Mouse (Mus musculus) lung, postnatal 0 days (tissue): ENCODE measurements at regions not wholly inside any gene's neighbourhood (a gene's known extent, or its start where the extent isn't known, plus 50 kb on each side); places are given as distances from the start of the nearest gene placed in this dataset.

Experiments
- ATAC-seq: fragments of 200-750 bp; cut with Nextera tagmentation; 2 replicates; pipeline ENCODE4 v1.8.0; 2017; ENCODE audit warnings: moderate library complexity
- DNase-seq: peaks from one replicate; pipeline ENCODE4 v3.0.0-alpha.2; 2016; ENCODE audit warnings: low spot score
- H3K27ac ChIP-seq: fragments of 300-500 bp; sonication (generic); 2 replicates; pipeline ENCODE4 v1.5.1; 2014; ENCODE audit warnings: antibody characterized with exemption, mild to moderate bottlenecking, low read length, mixed read lengths
- H3K27me3 ChIP-seq: fragments of 300-500 bp; sonication (generic); replicated peaks from 2 replicates; pipeline ENCODE4 v1.6.1; 2014; ENCODE audit warnings: low read length, mixed read lengths; ENCODE audit not compliant: insufficient read depth
- H3K36me3 ChIP-seq: fragments of 300-500 bp; sonication (generic); 2 replicates; pipeline ENCODE4 v1.6.1; 2014; ENCODE audit warnings: low read length, mixed read lengths; ENCODE audit not compliant: insufficient read depth
- H3K4me1 ChIP-seq: fragments of 300-500 bp; sonication (generic); 2 replicates; pipeline ENCODE4 v1.6.1; 2014; ENCODE audit warnings: antibody characterized with exemption, low read depth, low read length, mixed read lengths; ENCODE audit not compliant: insufficient read depth
- H3K4me2 ChIP-seq: fragments of 300-500 bp; sonication (generic); replicated peaks from 2 replicates; pipeline ENCODE4 v1.6.1; 2014; ENCODE audit warnings: low read depth, mild to moderate bottlenecking, low read length, moderate library complexity, mixed read lengths
- H3K4me3 ChIP-seq: fragments of 300-500 bp; sonication (generic); 2 replicates; pipeline ENCODE4 v1.5.1; 2014; ENCODE audit warnings: low read depth, low read length
- H3K9ac ChIP-seq: fragments of 300-500 bp; sonication (generic); replicated peaks from 2 replicates; pipeline ENCODE4 v1.6.1; 2014; ENCODE audit warnings: low read depth, mild to moderate bottlenecking
- H3K9me3 ChIP-seq: fragments of 300-500 bp; sonication (generic); 2 replicates; pipeline ENCODE4 v1.6.1; 2016; ENCODE audit warnings: low read length, mixed read lengths
- CTCF ChIP-seq: IDR thresholded peaks from 2 replicates; pipeline ENCODE4 v1.5.1; 2016; ENCODE audit warnings: antibody characterized with exemption, mild to moderate bottlenecking
- EP300 ChIP-seq: IDR thresholded peaks from 2 replicates; pipeline ENCODE4 v1.6.1; 2016; ENCODE audit warnings: antibody characterized with exemption, mild to moderate bottlenecking, control low read depth
- WGBS: fragments of 180-500 bp; shearing (Covaris S2); extraction: QIAGEN DNeasy Blood & Tissue Kit; methylation state at CpG from one replicate; pipeline ENCODE4 v1.1.7; 2014; 5-methylcytosine and 5-hydroxymethylcytosine counted together

DNA sequence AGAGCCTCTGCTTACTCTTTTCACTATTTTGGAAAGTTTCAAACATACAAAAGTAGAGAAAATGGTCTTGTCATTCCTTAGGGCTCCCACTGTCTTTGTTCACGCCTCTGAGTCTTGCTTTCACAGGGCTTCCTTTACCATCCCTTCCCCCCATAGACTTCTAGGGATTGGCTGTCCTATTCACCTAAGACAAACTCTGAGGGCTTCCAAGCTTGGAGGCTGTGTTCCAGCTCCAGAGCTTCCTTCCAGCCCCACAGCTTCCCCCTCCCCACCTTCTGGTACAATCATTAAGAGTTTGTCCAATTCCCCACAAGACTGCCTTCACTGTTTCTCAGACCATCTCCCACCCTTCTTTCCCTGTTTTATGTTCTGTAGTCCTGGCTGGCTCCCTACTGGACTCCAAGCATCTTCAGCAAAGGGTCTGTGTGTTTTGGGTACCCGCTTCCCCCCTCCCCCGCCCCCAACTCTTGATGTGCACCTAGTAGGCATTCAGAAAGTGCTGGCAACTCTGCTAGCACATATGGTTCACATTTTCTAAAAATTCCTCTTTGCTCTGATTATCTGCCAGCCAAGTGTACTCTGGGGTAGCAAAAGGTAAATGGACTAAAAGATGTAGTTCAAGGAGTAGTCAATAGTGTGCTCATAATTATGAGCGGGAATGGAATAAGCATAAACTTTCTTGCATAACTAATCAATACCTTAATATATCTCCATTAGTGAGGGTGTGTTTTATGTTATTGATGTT, 344.0 kb downstream of the Slc4a3 start:
- H3K9ac ChIP-seq: no peak overlapping the region
- no peak overlapping the region for H3K27ac ChIP-seq
- WGBS: 88% methylated on average over 4 of the region's 4 CpGs
- H3K4me1 ChIP-seq: no peaks in the 10 kb centered on the region
- TF ChIP-seq EP300 (no peak), CTCF (no peak)
- H3K36me3 ChIP-seq: no peaks in the 10 kb centered on the region
- no peak for ATAC-seq
- H3K27me3 ChIP-seq: no peaks in the 10 kb centered on the region
- H3K9me3 ChIP-seq: no peaks in the 10 kb centered on the region
- DNase-seq: no peak
- H3K4me3 ChIP-seq: no peak overlapping the region
- H3K4me2 ChIP-seq: no peak overlapping the region

DNA sequence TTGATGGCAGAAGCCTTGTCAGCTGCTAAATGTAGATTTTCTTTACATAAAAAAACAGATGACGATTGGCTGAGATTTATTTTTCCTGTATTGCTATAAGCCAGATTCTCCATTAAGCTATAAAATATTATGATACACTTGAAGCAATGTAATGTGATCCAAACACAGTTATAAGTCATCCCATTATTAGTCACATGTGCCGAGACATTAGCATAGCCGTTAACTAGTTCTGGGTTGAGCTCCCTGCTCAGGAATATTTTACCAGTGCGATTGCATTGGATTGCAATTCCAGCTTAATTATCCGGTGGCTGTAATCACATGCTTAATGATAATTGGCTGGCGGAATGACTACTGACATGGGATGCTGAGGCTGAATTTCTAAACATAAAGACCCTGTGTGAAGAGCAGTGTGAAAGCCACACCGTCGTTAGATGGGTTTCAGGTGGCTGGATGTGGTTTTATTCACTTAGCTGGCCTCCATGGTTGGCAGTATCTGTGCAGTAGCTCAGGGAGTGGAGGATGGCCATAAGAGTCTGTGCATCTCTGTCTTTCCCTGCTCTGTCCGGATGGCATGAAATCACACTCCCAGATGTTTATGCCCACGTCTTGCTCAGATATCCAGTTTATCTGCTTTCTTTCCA, 344.7 kb downstream of the Slc4a3 start:
- Histone ChIP-seq H3K4me1 (no peaks in the 10 kb centered on the region), H3K27ac (no peak overlapping the region), H3K4me2 (no peak overlapping the region), H3K4me3 (no peak overlapping the region), H3K36me3 (no peaks in the 10 kb centered on the region), H3K9me3 (no peaks in the 10 kb centered on the region), H3K9ac (no peak overlapping the region), H3K27me3 (no peaks in the 10 kb centered on the region)
- TF ChIP-seq CTCF: no peak
- no peak for TF ChIP-seq EP300
- ATAC-seq: no peak
- WGBS: 88% methylated on average over 10 of the region's 10 CpGs
- DNase-seq: no peak

DNA sequence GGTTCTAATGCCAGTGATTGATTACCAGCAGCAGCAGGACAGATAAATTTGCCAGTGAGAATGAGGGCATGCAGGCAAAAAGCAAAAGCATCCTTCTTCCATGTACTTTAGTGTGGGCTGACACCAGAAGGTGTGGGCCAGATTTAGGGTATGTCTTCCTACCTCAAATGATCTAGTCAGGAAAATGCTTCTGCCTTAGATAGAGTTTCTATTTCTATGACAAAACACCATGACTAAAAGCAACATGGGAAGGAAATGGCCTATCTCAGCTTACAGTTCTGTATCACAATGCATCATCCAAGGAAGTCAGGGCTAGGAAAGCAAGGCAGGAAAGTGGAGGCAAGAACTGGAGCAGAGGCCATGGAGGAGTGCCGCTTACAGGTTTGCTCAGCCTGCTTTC, 349.5 kb downstream of the Slc4a3 start:
- Histone ChIP-seq H3K9ac (no peak overlapping the region), H3K36me3 (no peaks in the 10 kb centered on the region), H3K4me1 (no peaks in the 10 kb centered on the region), H3K4me3 (no peak overlapping the region), H3K4me2 (no peak overlapping the region), H3K9me3 (no peaks in the 10 kb centered on the region), H3K27me3 (no peaks in the 10 kb centered on the region), H3K27ac (no peak overlapping the region)
- TF ChIP-seq CTCF: no peak
- TF ChIP-seq EP300: no peak
- DNase-seq (no peak), ATAC-seq (no peak)
- 83% methylated on average over 1 of the region's 1 CpGs for WGBS

DNA sequence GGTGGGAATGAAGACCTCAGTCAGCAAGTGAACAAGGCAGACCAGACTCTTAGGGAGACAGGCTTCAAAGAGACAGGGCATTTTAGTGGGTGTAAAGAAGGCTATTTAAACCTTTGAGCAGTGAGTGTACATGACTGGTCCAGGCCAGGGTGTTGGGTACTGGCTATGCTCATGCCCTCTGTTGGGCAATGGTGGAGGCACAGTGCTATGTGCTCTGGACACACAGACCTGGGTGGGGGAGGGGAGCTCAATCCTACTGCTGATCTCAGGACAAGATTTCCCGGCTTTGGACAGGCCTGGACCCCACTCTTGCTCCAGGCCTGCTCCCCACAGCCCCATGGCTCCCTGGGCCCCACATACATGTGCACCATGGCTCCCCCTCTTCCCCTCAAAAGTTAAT, 355.1 kb downstream of the Slc4a3 start:
- Histone ChIP-seq H3K9me3 (no peaks in the 10 kb centered on the region), H3K4me3 (no peak overlapping the region), H3K4me2 (no peak overlapping the region), H3K27ac (no peak overlapping the region), H3K9ac (no peak overlapping the region), H3K27me3 (no peaks in the 10 kb centered on the region), H3K36me3 (no peaks in the 10 kb centered on the region), H3K4me1 (no peaks in the 10 kb centered on the region)
- TF ChIP-seq CTCF (peak; percentile 16; the same call in 1 of the 2 replicates), EP300 (no peak)
- DNase-seq (no peak), ATAC-seq (no peak)
- WGBS: 37% methylated on average over 1 of the region's 1 CpGs

DNA sequence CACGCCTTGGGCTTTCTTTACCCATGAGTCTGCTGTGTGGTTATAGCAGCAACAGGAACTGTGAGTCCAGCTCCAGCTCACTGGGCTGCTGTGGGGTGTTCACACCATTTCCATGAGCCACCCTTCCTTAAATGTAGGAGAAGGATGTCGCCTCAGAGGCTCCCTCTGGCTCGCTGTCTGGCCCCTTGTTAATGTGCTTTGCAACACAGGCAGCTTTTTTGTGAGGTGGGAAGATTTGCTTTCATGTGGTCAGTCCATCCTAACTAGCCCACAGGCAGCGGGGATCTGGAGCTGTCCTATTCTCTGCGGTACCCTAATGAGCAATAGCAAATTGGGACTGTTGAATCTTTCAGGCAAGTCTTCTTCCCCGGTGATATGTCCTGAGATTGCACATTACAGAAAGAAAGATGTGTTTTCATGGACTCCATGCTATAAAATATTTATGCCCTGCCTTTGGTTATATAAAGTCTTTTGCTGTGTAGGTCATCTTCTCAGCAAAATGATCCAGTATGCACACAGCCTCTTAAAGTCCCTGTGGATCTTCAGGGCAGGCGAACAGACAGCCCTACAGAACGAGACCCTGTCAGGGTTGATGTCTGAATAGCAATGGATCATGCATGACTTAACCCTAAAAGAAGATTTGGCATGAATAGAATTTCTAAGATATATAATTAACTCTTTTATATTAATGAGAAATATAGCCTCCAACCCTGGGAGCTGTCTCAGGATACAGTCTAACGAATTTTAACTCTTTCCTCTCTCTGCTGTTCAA, 359.8 kb downstream of the Slc4a3 start:
- H3K4me1 ChIP-seq: no peaks in the 10 kb centered on the region
- no peaks in the 10 kb centered on the region for H3K36me3 ChIP-seq
- no peak overlapping the region for H3K9ac ChIP-seq
- TF ChIP-seq CTCF (no peak), EP300 (no peak)
- no peak overlapping the region for H3K4me2 ChIP-seq
- 77% methylated on average over 9 of the region's 9 CpGs for WGBS
- no peaks in the 10 kb centered on the region for H3K9me3 ChIP-seq
- ATAC-seq (no peak), DNase-seq (no peak)
- H3K4me3 ChIP-seq: no peak overlapping the region
- no peak overlapping the region for H3K27ac ChIP-seq
- no peaks in the 10 kb centered on the region for H3K27me3 ChIP-seq

DNA sequence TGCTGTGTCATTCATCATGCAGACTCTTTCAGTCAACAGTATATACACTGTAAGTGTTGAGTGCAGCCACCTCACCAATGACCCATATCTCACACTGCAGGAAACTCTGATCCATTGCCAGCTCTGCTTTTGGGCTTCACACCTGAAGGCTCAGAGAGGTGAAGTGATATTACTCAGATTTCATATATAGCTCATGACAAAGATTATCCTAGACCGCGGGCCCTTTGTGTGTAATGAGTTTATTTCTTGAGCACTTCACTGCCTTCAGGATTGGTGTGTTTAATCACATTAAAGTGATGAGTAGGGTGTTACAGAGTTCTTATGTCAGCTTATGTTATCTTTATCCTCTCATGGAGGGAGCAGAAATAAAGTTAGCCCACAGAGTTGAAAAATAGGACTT, 369.2 kb downstream of the Slc4a3 start:
- ATAC-seq (no peak), DNase-seq (no peak)
- no peak overlapping the region for H3K27ac ChIP-seq
- no peak overlapping the region for H3K4me3 ChIP-seq
- H3K4me1 ChIP-seq: no peaks in the 10 kb centered on the region
- no peak overlapping the region for H3K9ac ChIP-seq
- H3K9me3 ChIP-seq: no peaks in the 10 kb centered on the region
- H3K4me2 ChIP-seq: no peak overlapping the region
- 57% methylated on average over 2 of the region's 2 CpGs for WGBS
- no peaks in the 10 kb centered on the region for H3K27me3 ChIP-seq
- no peaks in the 10 kb centered on the region for H3K36me3 ChIP-seq
- no peak for TF ChIP-seq EP300
- TF ChIP-seq CTCF: no peak
